Mouse (Mus musculus) liver, adult 2 months (tissue): Measurements from ENCODE around the gene Gorab.

Source experiments
- CTCF ChIP-seq: fragments of 200-500 bp; IDR thresholded peaks from 2 replicates; pipeline ENCODE4 v1.5.1; 2011; ENCODE audit warnings: low read depth, low read length, control low read depth
- POLR2A ChIP-seq: fragments of 200-500 bp; IDR thresholded peaks from 2 replicates; pipeline ENCODE4 v1.6.1; 2011; ENCODE audit warnings: low read length, control low read depth; ENCODE audit not compliant: insufficient read depth; ENCODE audit errors: extremely low read depth

GRCm38 (mm10) chr1:163361376-163361775 lies 42.1 kb downstream of the Gorab start:
- no peak for TF ChIP-seq CTCF
- no peak for TF ChIP-seq POLR2A
